32 mouse cellular contexts compared by ENCODE assay signal in genomic region chr5:12457509-12457908, GRCm38 (mm10).
"Had no signal": no experiment of that assay in that cellular context is flagged by ENCODE, and none has a peak within 500 bp of the region (broad histone marks: within the 10 kb centered on the region; RNA-seq: fewer than 3 reads in every experiment).

No protein-coding gene starts in this region.

- H3K9me3 ChIP-seq: limb, embryonic 10.5 days; limb, embryonic 12.5 days; limb, embryonic 13.5 days; limb, embryonic 15.5 days; liver, embryonic 12.5 days; liver, embryonic 13.5 days; liver, embryonic 15.5 days; lung, embryonic 15.5 days; megakaryocyte, embryonic 14.5 days; midbrain, embryonic 10.5 days; midbrain, embryonic 12.5 days; midbrain, embryonic 13.5 days; midbrain, embryonic 15.5 days; neural tube, embryonic 12.5 days; neural tube, embryonic 13.5 days had no signal

- DNase-seq: left cerebral cortex, postnatal 4 days; liver; liver, embryonic 13.5 days; lung, adult 18-20 months; lung, adult 2 months; lung, embryonic 14.5 days; lung, postnatal 10 days; lung, postnatal 14 days; lung, postnatal 36 days; lung, postnatal 4 days; midbrain, embryonic 14.5 days had no signal

- H3K27ac ChIP-seq: limb, embryonic 10.5 days; limb, embryonic 12.5 days; limb, embryonic 13.5 days; limb, embryonic 15.5 days; liver, embryonic 12.5 days; liver, embryonic 13.5 days; liver, embryonic 14.5 days; liver, embryonic 15.5 days; lung, embryonic 15.5 days; macrophage; midbrain, embryonic 10.5 days; midbrain, embryonic 12.5 days; midbrain, embryonic 13.5 days; midbrain, embryonic 15.5 days; neural tube, embryonic 12.5 days; neural tube, embryonic 13.5 days had no signal

- H3K27me3 ChIP-seq: limb, embryonic 12.5 days; limb, embryonic 13.5 days; limb, embryonic 15.5 days; liver, embryonic 12.5 days; liver, embryonic 13.5 days; liver, embryonic 15.5 days; lung, embryonic 15.5 days; megakaryocyte, embryonic 14.5 days; midbrain, embryonic 12.5 days; midbrain, embryonic 13.5 days; midbrain, embryonic 15.5 days; neural tube, embryonic 12.5 days; neural tube, embryonic 13.5 days had no signal

- H3K4me1 ChIP-seq: limb, embryonic 12.5 days; limb, embryonic 13.5 days; limb, embryonic 15.5 days; liver, embryonic 12.5 days; liver, embryonic 13.5 days; liver, embryonic 15.5 days; lung, embryonic 15.5 days; megakaryocyte, embryonic 14.5 days; midbrain, embryonic 10.5 days; midbrain, embryonic 12.5 days; midbrain, embryonic 13.5 days; midbrain, embryonic 15.5 days; neural tube, embryonic 12.5 days; neural tube, embryonic 13.5 days had no signal

- H3K4me3 ChIP-seq: limb, embryonic 10.5 days; limb, embryonic 12.5 days; limb, embryonic 13.5 days; limb, embryonic 15.5 days; liver, embryonic 12.5 days; liver, embryonic 13.5 days; liver, embryonic 15.5 days; lung, embryonic 15.5 days; megakaryocyte, embryonic 14.5 days; midbrain, embryonic 10.5 days; midbrain, embryonic 12.5 days; midbrain, embryonic 13.5 days; midbrain, embryonic 15.5 days; myocyte; neural tube, embryonic 12.5 days; neural tube, embryonic 13.5 days had no signal

- H3K4me2 ChIP-seq: limb, embryonic 12.5 days; limb, embryonic 13.5 days; limb, embryonic 15.5 days; liver, embryonic 11.5 days; liver, embryonic 12.5 days; liver, embryonic 13.5 days; liver, embryonic 15.5 days; lung, embryonic 14.5 days; lung, embryonic 15.5 days; midbrain, embryonic 11.5 days; midbrain, embryonic 12.5 days; midbrain, embryonic 13.5 days; midbrain, embryonic 15.5 days; neural tube, embryonic 12.5 days; neural tube, embryonic 13.5 days had no signal

- H3K36me3 ChIP-seq: limb, embryonic 10.5 days; limb, embryonic 12.5 days; limb, embryonic 13.5 days; limb, embryonic 15.5 days; liver, embryonic 12.5 days; liver, embryonic 13.5 days; liver, embryonic 15.5 days; lung, embryonic 15.5 days; midbrain, embryonic 10.5 days; midbrain, embryonic 12.5 days; midbrain, embryonic 13.5 days; midbrain, embryonic 15.5 days; neural tube, embryonic 12.5 days; neural tube, embryonic 13.5 days had no signal

- H3K9ac ChIP-seq: limb, embryonic 12.5 days; limb, embryonic 13.5 days; limb, embryonic 15.5 days; liver, embryonic 12.5 days; liver, embryonic 13.5 days; liver, embryonic 14.5 days; liver, embryonic 15.5 days; lung, embryonic 14.5 days; lung, embryonic 15.5 days; midbrain, embryonic 12.5 days; midbrain, embryonic 13.5 days; midbrain, embryonic 15.5 days; neural tube, embryonic 12.5 days; neural tube, embryonic 13.5 days had no signal

- ATAC-seq: liver, embryonic 12.5 days; lung, postnatal 0 days; midbrain, embryonic 13.5 days; midbrain, embryonic 15.5 days; midbrain, embryonic 16.5 days had no signal
